Mouse (Mus musculus) colon, adult 2 months (tissue): ENCODE data around the gene Rbmxl2. TPM values are rescaled to one million over a fixed set of nuclear protein-coding genes. Genes with fewer than 3 reads are reported as not detected.

Source experiments
- polyA plus RNA-seq: library from polyadenylated mRNA; depleted of rRNA; stranded (reverse); fragments of >200 nt; gene quantifications from 2 replicates; pipeline ENCODE4 v1.2.3, GENCODE M21; 2012; rRNA removed

Gene Rbmxl2
- not detected in 2 replicates for polyA plus RNA-seq

DNA sequence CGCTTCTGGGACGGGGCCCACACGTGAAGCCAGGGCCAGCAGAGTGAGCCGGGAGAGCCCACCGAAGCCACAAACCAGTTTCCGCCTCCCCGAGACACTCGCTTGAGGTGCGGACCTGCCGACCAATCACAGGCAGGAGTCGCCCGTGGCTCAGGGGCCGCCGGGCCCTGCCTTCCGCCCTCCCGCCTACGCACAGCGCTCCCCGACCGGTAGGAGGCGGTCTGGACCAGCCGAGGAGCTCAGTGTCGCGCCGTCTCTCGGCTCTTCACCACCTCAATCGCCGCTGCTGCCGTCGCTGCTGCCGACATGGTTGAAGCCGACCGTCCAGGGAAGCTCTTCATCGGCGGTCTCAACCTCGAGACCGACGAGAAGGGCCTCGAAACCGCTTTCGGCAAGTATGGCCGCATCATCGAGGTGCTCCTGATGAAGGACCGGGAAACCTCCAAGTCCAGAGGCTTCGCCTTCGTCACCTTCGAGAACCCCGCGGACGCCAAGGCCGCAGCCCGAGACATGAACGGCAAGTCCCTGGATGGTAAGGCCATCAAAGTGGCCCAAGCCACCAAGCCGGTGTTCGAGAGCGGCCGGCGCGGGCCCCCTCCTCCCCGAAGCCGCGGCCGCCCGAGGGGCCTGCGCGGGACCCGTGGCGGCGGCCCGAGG, at the start of gene Rbmxl2:
Gene Rbmxl2 (plus strand): TSS at position 242 of the 657 bp plus-strand sequence.

DNA sequence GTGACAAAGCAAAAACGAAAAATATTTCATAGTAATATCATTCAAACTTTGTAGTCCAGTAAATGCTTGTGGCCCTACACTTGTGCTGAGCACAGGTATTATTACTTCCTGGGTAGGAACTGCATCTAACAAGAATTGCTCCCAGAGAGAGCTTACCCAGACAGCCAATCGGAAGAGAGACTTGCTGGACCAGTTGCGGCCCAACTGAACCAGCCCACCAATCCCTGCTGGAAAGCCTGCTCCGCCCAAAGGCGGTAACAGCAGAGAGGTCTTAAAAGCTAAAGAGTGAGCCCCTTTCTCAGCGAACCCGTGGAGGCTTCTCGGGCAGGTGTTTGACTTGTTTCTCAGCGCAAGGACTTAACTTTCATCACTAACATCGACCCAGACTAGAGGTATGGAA, 42.6 kb upstream of the Rbmxl2 start, which contains the start of gene Nlrp14:
Gene Nlrp14 (plus strand): TSS at position 301 of the 400 bp plus-strand sequence.

Other genes with a start within 250 kb of the Rbmxl2 start
- gene Olfr6, start 245.5 kb upstream of the Rbmxl2 start, polyA plus RNA-seq = not detected in 2 replicates
- not detected in 2 replicates for gene Olfr711, start 234.0 kb upstream of the Rbmxl2 start, polyA plus RNA-seq
- gene Olfr2, start 203.4 kb upstream of the Rbmxl2 start, polyA plus RNA-seq = not detected in 2 replicates
- not detected in 2 replicates for gene Olfr713, start 178.3 kb upstream of the Rbmxl2 start, polyA plus RNA-seq
- gene Olfr714, start 138.5 kb upstream of the Rbmxl2 start, polyA plus RNA-seq = not detected in 2 replicates
- gene Olfr17, start 116.2 kb upstream of the Rbmxl2 start, polyA plus RNA-seq = not detected in 2 replicates
- gene Olfr715b, start 99.1 kb upstream of the Rbmxl2 start, polyA plus RNA-seq = not detected in 2 replicates
- gene Olfr715, start 78.4 kb upstream of the Rbmxl2 start, polyA plus RNA-seq = not detected in 2 replicates
- not detected in 2 replicates for gene Olfr716, start 71.1 kb upstream of the Rbmxl2 start, polyA plus RNA-seq
- gene Nlrp14, start 42.5 kb upstream of the Rbmxl2 start, polyA plus RNA-seq = not detected in 2 replicates
- gene Syt9, start 161.3 kb downstream of the Rbmxl2 start, polyA plus RNA-seq = 0.36 and 0.42 TPM in 2 replicates